Mouse (Mus musculus): Measurements from ENCODE around the gene Chd2.

Chd2 gene

DNA sequence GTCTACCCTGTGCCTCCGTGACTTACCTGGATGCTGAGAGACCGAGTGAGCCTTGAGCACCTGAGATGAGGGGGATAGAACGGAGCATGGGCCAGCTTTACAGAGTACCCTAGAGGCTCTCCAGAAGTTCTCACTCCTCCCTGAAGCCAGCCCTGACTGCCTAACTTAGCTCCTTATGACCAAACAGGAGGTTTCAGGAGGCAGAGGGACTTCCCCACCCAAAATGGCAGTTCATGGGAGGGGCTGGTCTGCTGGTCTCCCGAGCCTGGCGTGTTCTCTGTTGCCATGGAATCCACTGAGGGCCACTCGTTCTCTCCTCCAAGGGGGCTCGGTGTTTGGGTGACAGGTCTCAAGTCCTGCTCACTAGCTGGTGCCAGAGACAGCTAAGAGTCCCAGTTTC, 130.1 kb downstream of the Chd2 start:
- DNase-seq (ENCODE audit: low read depth, low spot score) = no peak

GRCm38 (mm10) chr7:73405550-73405949, 136.1 kb downstream of the Chd2 start:
- DNase-seq (ENCODE audit: low read depth, low spot score) = no peak

DNA sequence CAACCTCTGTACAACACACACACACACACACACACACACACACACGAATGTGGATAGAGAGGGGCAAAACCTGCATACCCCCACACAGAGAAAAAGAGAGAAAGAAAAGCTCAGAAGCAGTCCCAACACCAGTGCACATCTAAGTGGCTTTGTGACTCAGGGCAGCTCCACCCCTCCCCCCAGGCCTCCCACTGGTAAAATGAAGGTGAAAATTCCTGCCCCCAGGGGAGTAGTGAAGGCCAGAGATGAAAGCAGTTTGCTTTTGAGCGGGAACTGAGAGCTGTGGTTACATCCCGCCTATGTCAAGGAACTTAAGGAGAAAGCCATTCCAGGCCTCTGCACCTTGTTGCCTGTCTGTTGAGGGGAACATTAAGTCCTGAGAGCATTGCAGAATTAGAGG, 138.1 kb downstream of the Chd2 start:
- DNase-seq (ENCODE audit: low read depth, low spot score) = no peak

DNA sequence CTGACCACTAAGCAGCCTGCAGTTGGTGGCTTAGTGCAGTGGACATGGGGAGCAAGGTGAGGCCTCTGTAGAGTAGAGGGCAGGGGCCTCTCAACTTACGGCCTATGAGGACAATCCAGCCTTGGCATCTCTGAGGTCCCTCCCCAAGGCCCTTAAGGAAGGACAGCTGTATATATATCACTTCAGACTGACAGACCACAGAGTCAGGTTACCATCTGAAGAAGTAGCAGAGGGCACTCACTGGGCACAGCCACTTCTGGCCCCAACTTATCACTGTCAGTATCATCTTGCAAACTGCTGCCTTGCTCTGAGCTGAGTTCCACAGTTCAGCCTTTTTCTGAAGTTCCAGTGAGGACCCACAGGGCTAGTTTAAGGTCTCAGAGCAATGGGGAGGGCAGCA, 139.0 kb downstream of the Chd2 start:
- DNase-seq (ENCODE audit: low read depth, low spot score) = peak; percentile 45

DNA sequence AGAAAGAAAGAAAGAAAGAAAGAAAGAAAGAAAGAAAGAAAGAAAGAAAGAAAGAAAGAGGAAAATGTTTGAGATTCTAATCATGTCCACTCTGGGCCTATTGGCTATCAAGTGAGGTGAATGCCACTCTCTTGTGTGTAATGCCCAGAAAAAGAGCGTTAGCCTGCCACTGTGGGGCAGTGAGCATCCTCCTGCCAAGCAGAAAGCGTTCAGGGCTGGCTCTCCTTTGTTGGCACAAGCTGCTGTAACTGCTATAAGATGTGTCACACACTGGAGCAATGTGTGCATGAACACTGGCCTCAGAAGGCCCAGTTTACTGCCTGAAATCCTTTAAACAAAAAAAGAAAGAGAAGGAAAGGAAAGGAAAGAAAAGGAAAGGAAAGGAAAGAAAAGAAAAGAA, 139.5 kb downstream of the Chd2 start:
- peak; percentile 41 for DNase-seq (ENCODE audit: low read depth, low spot score)

GRCm38 (mm10) chr7:73400051-73400916, 141.3 kb downstream of the Chd2 start:
- DNase-seq (ENCODE audit: low read depth, low spot score) = no peak

DNA sequence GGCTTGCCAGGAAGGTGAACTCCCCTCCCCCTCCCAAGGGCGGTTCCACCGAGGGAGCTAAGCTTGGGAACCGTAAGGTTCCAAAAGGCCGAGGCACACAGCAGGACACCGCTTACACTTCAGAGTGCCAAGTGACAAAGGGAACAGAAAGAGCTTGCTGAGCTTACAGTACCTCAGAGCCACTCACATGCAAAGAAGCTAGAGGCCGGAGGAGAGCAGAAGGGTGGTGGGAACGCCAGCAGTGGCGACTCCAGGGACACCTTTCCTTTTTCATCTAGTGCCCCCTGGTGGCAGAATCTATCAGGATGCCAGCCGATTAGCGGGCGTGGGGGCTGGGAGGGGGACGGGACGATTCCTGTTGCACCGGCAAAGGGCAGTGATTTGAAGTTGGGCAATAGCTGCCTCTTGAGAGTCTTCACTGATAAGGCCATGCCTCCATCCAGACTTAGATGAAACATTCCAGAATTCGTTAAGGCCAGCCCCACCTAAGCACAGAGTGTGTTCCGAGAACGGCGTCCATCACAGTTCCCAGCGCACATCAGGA, 142.1 kb downstream of the Chd2 start:
- DNase-seq (ENCODE audit: low read depth, low spot score) = no peak

GRCm38 (mm10) chr7:73398806-73399442, 142.7 kb downstream of the Chd2 start:
- DNase-seq (ENCODE audit: low read depth, low spot score) = no peak

DNA sequence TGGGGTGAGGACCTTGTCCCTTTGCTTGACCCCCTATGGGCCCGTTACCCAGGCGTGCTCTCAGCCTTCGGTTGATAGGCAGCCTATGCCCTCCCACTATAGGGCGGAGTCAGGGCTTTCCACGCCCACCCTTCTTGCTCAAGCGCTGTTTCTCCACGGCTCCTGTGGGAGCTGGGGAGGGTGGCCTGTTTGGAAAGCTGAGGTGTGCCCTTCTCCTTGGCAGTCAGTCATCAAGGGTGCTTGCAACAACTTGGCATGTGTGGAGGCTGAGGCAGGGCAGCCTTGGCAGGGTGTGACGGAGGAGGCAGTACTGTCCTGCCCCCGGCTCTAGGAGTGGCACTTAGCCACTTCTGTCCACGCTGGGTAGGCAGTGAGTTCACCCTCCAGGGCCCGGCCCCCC, 143.3 kb downstream of the Chd2 start:
- no peak for DNase-seq (ENCODE audit: low read depth, low spot score)

DNA sequence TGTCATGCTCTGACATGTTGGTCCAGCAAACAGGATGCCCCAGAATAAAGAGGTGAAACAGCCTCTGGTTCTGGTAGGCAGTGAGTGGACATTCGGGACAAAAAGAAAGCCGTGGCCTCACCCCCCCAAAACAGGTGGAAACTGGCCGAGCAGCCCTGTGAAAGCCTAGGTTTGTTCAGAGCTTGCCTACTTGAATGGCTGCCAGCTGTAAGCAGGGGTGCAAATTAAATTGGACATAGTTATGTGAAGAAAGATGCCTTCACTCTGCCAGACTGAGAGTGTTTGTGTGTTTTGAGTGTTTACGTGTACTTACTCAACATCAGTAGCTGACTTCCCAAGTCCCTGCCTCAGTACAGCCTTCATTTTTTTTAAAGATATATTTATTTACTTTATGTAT, 147.6 kb downstream of the Chd2 start:
- DNase-seq (ENCODE audit: low read depth, low spot score) = no peak

DNA sequence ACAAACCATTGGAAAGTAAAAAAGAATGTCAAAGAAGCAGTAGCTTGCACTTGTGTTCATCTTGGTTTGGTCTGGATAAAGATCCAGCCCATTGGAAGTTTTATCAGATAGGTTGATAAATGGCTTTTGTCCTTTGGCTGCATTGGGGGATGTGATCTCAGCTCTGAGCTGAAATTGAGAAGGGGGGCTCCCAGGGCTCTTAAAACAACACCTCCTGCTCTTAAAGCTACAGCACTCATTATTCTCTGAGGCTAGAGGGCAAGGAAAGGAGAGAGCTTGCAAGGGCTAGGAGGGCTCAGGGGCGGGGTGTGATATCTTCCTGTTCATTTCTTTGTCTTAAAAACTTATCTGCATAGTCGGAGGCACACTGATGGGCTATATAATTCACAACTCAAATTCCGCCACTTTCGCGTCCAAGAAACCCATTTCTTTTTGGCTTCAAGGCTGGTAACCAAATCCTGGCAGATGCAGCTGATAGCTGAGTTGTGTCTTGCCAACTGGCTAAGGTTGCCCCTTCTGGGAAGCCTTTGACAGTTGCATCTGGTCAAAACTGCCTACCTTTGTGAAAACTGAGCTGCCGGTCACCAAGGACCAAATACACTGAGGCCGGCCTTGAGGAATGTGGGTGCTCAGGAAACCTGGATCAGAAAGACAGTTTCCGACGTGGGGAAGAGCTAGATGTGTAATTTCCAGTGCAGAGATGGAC, 148.2 kb downstream of the Chd2 start:
- no peak for DNase-seq (ENCODE audit: low read depth, low spot score)

GRCm38 (mm10) chr7:73392359-73392758, 149.3 kb downstream of the Chd2 start:
- DNase-seq (ENCODE audit: low read depth, low spot score) = peak; percentile 34

- DNase-seq (ENCODE audit: low read depth, low spot score) = peak; percentile 77
Measured at GRCm38 (mm10) chr7:73391518-73392321, 149.9 kb downstream of the Chd2 start.

- peak; percentile 84 for DNase-seq (ENCODE audit: low read depth, low spot score)
Measured at GRCm38 (mm10) chr7:73391002-73391517, 150.6 kb downstream of the Chd2 start.

GRCm38 (mm10) chr7:73390426-73391001, 151.1 kb downstream of the Chd2 start:
- no peak for DNase-seq (ENCODE audit: low read depth, low spot score)

DNA sequence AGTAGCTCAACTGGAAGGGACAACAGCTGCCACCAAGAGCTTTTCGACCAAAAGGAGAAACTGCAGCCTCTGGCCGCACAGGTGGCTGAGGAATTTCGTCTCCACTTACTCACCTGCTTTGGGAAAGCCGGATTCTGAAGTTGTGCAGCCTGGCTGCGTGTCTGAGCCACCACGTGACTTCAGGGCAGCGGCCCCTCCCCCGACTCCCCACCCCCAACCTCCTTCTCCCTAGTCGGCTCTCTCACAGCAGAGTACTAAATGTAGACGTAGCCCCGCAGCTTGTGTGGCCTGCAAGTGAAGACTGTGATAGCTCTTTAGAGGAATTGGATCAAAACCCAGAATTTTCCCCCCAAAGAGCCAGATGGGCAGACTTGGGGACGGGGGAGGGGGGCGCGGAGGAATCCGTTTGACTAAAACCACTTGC, 151.7 kb downstream of the Chd2 start:
- no peak for DNase-seq (ENCODE audit: low read depth, low spot score)

GRCm38 (mm10) chr7:73389419-73389818, 152.2 kb downstream of the Chd2 start:
- no peak for DNase-seq (ENCODE audit: low read depth, low spot score)

GRCm38 (mm10) chr7:73388866-73389265, 152.8 kb downstream of the Chd2 start:
- no peak for DNase-seq (ENCODE audit: low read depth, low spot score)

DNA sequence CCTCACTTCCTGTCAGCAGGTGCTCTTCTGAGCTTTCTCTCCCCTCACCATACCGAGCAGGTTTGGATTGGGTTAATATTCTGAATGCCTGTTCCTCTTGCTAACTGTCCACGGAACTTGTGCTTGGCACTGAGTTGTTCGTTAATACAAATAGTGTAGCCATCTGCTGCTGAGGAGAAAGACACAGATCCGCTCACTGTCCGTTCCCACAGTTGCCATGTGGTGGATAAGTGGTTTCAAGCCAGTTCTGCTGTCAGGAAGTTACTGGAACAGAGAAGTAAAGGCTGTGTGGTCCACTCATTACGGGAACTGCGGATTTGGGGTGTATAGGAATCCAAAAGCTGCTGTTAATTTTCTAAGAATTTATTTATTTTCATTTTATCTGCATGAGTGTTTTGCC, 158.8 kb downstream of the Chd2 start:
- DNase-seq (ENCODE audit: low read depth, low spot score) = no peak

GRCm38 (mm10) chr7:73378034-73378433, 163.6 kb downstream of the Chd2 start:
- no peak for DNase-seq (ENCODE audit: low read depth, low spot score)

DNA sequence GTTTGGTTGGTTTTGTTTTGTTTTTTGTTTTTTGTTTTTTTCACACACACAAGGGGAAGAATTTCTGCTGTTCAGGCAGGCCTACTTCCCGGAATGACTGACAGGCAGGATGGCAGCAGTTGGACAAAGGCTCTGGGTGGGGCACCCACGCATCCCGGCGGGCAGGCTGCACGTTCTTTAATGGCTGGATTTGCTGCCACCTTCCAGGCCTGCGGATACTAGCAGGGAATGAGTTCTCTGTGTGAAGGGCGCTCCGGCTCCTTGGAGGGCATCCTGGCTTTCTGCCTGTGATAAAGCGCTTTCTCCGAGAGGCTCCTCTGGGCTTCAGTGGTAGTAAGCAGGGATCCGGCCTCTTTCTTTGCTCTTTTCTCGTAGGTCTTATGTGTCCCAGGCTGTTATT, 164.3 kb downstream of the Chd2 start:
- no peak for DNase-seq (ENCODE audit: low read depth, low spot score)
